In the genomic region with DNA sequence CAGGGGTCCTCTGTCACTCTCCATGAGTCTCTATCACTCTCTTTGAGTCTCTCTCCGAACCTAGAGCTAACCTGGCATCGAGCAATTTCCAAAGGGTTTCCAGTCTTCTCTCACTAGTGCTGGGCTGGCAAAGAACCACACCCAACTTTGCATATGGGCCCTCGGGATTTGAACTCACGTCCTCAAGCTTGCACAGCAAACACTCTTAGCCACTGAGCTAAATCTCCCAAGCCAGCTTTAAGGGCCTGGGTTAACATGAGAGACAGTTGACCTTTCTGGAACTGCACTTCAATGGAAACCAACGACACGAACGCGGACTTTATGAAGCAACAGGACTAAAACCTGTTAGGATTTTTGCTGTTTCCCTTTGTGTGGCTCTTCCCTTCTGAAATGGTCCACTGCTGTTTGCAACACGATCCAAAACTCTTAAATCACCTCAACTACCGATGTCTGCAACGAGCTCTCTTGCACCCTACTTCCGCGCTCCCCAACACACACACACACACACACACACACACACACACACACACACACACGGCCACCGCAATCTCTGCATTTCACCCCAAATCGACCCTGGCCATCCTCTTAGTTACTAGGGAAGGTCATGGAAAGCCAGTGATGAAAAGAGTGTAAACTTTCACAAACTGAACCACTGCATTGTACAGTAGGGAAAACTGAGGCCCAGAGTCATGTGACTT, we compare ENCODE assay signal across 9 mouse cellular contexts. TPM values are rescaled to one million over a fixed set of nuclear protein-coding genes. Genes with fewer than 3 reads are reported as not detected.
DNase-seq lines count a peak whose midpoint lies in the region; ATAC-seq and TF ChIP-seq lines count a peak whose summit lies in the region.
"Had no signal": no experiment of that assay in that cellular context is flagged by ENCODE, and none has a peak within 500 bp of the region (broad histone marks: within the 10 kb centered on the region; RNA-seq: fewer than 3 reads in every experiment).

No protein-coding gene starts in this region.

- WGBS in heart, embryonic 14.5 days: 77% methylated on average over 16 of the region's 16 CpGs
- 60% methylated on average over 16 of the region's 16 CpGs for WGBS in liver, embryonic 13.5 days (ENCODE audit: insufficient replicate concordance)
- WGBS in stomach, postnatal 0 days: 50% methylated on average over 16 of the region's 16 CpGs

- H3K36me3 ChIP-seq in testis, adult 2 months (ENCODE audit: control insufficient read depth, insufficient read depth, low read length): no peaks in the 10 kb centered on the region
- H3K36me3 ChIP-seq in heart, embryonic 14.5 days (ENCODE audit: control insufficient read depth, insufficient read depth, low read length): no peaks in the 10 kb centered on the region
- no peaks in the 10 kb centered on the region for H3K36me3 ChIP-seq in liver, embryonic 13.5 days
- H3K36me3 ChIP-seq in stomach, postnatal 0 days (ENCODE audit: control insufficient read depth, insufficient read depth, low read length): no peaks in the 10 kb centered on the region

- TF ChIP-seq POLR2A in testis, adult 2 months (IDR thresholded peaks at IDR 0.05; ENCODE audit: control insufficient read depth, low read depth, low read length): no peak

- peak overlapping the region; percentile 76 for H3K4me2 ChIP-seq in heart, embryonic 14.5 days (ENCODE audit: low read length)
- H3K4me2 ChIP-seq in liver, embryonic 13.5 days: peak overlapping the region; percentile 78
- H3K4me2 ChIP-seq in stomach, postnatal 0 days (replicated peaks; ENCODE audit: low read depth): peak overlapping the region; percentile 50

- no peak for DNase-seq in testis, postnatal 14 days (ENCODE audit: low spot score)
- no peak for DNase-seq in liver, embryonic 13.5 days
- DNase-seq in stomach, postnatal 0 days (ENCODE audit: low spot score): peak; percentile 33
- no peak for DNase-seq in adrenal gland, postnatal 4 days (ENCODE audit: low spot score in 2 of 2)
- DNase-seq in gastrocnemius, postnatal 14 days: no peak
- DNase-seq: right cerebral cortex, adult 18-20 months had no signal

- intact Hi-C loops in gastrocnemius, postnatal 14 days (cut with DNase I; ENCODE audit: low total_unique reads): no loop called here

- TF ChIP-seq CTCF in testis, adult 2 months (IDR thresholded peaks at IDR 0.05; ENCODE audit: control insufficient read depth, insufficient read depth, insufficient replicate concordance, low read depth, low read length): no peak
- no peak for TF ChIP-seq CTCF in stomach, postnatal 0 days (IDR thresholded peaks at IDR 0.05; ENCODE audit: low read depth)

- H3K27me3 ChIP-seq in testis, adult 2 months (ENCODE audit: control insufficient read depth, insufficient read depth, low read length): no peaks in the 10 kb centered on the region
- no peaks in the 10 kb centered on the region for H3K27me3 ChIP-seq in heart, embryonic 14.5 days (ENCODE audit: control insufficient read depth, insufficient read depth, low read length)
- H3K27me3 ChIP-seq in liver, embryonic 13.5 days: peaks cover 12% of the 10 kb centered on the region
- H3K27me3 ChIP-seq in stomach, postnatal 0 days (ENCODE audit: control insufficient read depth, insufficient read depth, low read length): no peaks in the 10 kb centered on the region

- peaks cover 3% of the 10 kb centered on the region for H3K4me1 ChIP-seq in testis, adult 2 months (ENCODE audit: control insufficient read depth, insufficient read depth, low read length)
- H3K4me1 ChIP-seq in heart, embryonic 14.5 days (ENCODE audit: control insufficient read depth in 2 of 2, insufficient read depth in 2 of 2, low read length in 2 of 2): peaks cover 5 to 6% of the 10 kb centered on the region in 2 experiments; a peak in 2 of 4 replicates
- peaks cover 22% of the 10 kb centered on the region for H3K4me1 ChIP-seq in liver, embryonic 13.5 days (replicated peaks)
- H3K4me1 ChIP-seq in stomach, postnatal 0 days (replicated peaks; ENCODE audit: control insufficient read depth, insufficient read depth): no peaks in the 10 kb centered on the region; the same call in 1 of the 2 replicates

- H3K27ac ChIP-seq in testis, adult 2 months (ENCODE audit: control insufficient read depth, insufficient read depth, low read depth, low read length): no peak overlapping the region; the same call in 1 of the 2 replicates
- peak overlapping the region; percentile 88 to 89; a peak in 3 of 4 replicates for H3K27ac ChIP-seq in heart, embryonic 14.5 days (replicated peaks in 1 of 2; ENCODE audit: control insufficient read depth in 1 of 2, insufficient read depth in 1 of 2, low read depth in 2 of 2, low read length in 2 of 2)
- peak overlapping the region; percentile 77 for H3K27ac ChIP-seq in liver, embryonic 13.5 days
- H3K27ac ChIP-seq in stomach, postnatal 0 days (replicated peaks): peak overlapping the region; percentile 99

- H3K4me3 ChIP-seq in testis, adult 2 months (ENCODE audit: control insufficient read depth, low read depth, low read length): peak overlapping the region; percentile 56
- peak overlapping the region; percentile 75 to 94 for H3K4me3 ChIP-seq in heart, embryonic 14.5 days (ENCODE audit: control insufficient read depth in 1 of 2, insufficient read depth in 1 of 2, low read depth in 1 of 2, low read length in 2 of 2)
- H3K4me3 ChIP-seq in liver, embryonic 13.5 days (replicated peaks): peak overlapping the region; percentile 68
- H3K4me3 ChIP-seq in stomach, postnatal 0 days (ENCODE audit: low read depth, low read length): peak overlapping the region; percentile 88

- ATAC-seq in heart, embryonic 14.5 days (ENCODE audit: insufficient number of reproducible peaks, insufficient read depth, low FRiP score, low read depth): no peak
- no peak for ATAC-seq in liver, embryonic 13.5 days (ENCODE audit: low read depth)
- no peak for ATAC-seq in stomach, postnatal 0 days (ENCODE audit: low FRiP score, low TSS enrichment)
- ATAC-seq in activated CD4-positive, CD25-positive, alpha-beta regulatory T cell, adult 4 months: no peak

- TF ChIP-seq EP300 in stomach, postnatal 0 days (optimal IDR thresholded peaks at IDR 0.05): no peak

- H3K9me3 ChIP-seq in heart, embryonic 14.5 days (ENCODE audit: control insufficient read depth, low read length): no peaks in the 10 kb centered on the region
- H3K9me3 ChIP-seq in liver, embryonic 13.5 days (replicated peaks): no peaks in the 10 kb centered on the region
- no peaks in the 10 kb centered on the region for H3K9me3 ChIP-seq in stomach, postnatal 0 days (ENCODE audit: control insufficient read depth, low read length)

- peak overlapping the region; percentile 83 for H3K9ac ChIP-seq in heart, embryonic 14.5 days (ENCODE audit: low read length)
- H3K9ac ChIP-seq in liver, embryonic 13.5 days: no peak overlapping the region; the same call in 1 of the 2 replicates
- H3K9ac ChIP-seq in stomach, postnatal 0 days (ENCODE audit: low read length): peak overlapping the region; percentile 99

RNA-seq across cellular contexts. Expression of a gene that starts 1.5 kb away (rescaled TPM):
- polyA plus RNA-seq in testis, adult 2 months (2012; rRNA removed): 1.5 and 2.1 TPM in 2 replicates
- polyA plus RNA-seq in heart, embryonic 14.5 days (2014; fragmentation: Nextera tagmentation; extraction: Ambion mirVana): 24.6 and 25.0 TPM in 2 replicates
- polyA plus RNA-seq in liver, embryonic 13.5 days (2015; fragmentation: Nextera tagmentation; extraction: Ambion mirVana): 4.0 and 5.0 TPM in 2 replicates
- 16.8 and 18.5 TPM in 2 replicates for polyA plus RNA-seq in stomach, postnatal 0 days (2015; fragmentation: Nextera tagmentation; extraction: Ambion mirVana)
- total RNA-seq in adrenal gland, postnatal 4 days (2021): 10 to 100 TPM; 71.8 to 72.1 TPM
- total RNA-seq in gastrocnemius, postnatal 14 days (2021): 10 to 100 TPM; 29.9 to 36.5 TPM
- 10 to 100 TPM; 22.9 to 28.0 TPM for polyA plus RNA-seq in activated CD4-positive, CD25-positive, alpha-beta regulatory T cell, adult 4 months (2017; shearing (Covaris generic))
